Mouse (Mus musculus) cerebellum, adult 9-10 months (tissue): Measurements from ENCODE around the gene Slc4a7.

Source experiments
- DNase-seq: peaks from one replicate; pipeline ENCODE4 v3.0.0; 2022

Gene Slc4a7

DNA sequence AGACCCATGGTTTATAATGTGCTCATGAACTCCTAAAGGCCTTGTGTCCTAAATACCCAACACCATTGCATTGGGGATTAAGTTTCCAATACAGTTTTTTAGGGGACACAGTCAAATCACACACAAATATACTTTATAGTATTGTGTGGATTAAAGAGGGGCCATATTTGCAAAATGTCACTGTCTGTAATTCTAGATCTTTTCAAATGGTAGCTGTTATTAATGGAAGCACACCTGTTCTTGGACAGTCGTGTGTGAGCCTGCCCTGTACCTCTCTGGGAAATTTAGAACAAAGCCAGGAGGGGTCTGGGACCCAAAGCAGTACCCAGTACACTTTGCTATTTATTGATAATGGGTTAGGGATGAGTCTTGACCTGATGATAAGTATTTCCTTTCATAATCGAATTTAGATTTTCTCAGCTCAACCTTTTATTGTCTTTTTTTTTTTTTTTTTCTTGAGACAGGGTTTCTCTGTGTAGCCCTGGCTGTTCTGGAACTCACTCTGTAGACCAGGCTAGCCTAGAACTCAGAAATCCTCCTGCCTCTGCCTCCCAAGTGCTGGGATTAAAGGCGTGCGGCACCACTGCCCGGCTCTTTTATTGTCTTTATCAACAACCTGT lies at the start of gene Slc4a7:
Slc4a7 (plus strand) TSS at position 570 of the 620 bp plus-strand sequence.
- no peak for DNase-seq

DNA sequence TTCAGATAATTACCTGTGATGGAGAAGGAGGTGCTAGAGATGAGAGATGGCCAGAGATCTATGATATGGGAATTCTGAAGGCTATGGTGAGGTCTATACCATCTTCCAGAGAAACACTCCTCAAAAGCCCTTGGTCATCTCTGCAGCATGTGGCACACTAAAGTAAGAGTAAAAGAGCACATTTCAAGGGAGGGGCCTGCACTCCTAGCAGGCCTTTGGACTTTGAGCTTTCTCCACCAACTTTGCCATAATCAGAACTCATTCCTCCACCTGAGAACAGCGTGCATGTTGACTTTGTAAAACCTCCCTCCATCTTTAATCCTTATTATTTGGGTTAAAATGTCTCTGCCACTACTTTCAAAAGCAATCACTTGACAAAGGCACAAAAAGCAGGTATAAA lies 31.5 kb upstream of the Slc4a7 start:
- no peak for DNase-seq

DNA sequence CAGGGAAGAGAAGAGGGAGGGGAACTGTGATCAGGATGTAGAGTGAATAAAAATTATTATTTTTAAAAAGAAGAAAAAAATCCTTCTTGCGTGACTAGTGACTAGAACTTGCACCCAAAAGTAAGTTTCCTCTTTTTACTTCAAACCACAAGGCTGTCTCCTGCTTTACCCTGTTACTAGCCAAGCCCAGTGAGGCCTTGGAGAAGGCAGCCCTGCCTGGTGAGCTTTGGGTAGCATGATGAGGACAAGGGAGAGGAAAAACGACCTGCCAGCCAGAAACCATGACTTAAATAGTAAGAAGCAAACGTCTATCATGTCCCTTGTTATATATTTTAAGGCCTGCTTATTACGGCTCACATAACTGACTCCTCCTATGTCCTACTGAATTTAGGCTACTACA lies 20.5 kb upstream of the Slc4a7 start:
- DNase-seq: no peak

DNA sequence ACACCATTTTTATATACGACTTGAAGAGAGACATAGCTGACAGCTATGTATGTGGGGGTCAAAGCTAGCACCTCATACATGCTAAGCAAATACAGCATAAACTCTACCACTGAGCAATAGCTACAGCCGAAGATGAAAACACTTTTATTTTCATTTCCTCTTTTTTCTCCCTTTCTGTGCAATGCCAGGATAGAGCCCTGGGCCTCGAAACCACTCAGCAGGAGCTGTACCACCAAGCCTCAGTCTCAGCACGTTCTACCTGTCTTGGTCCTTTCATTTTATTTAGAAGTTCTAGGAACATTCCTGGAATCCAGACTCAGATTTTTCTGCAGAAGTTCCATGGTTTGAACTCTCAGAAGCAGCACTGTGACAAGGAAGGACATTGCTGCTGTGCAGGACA lies 17.3 kb upstream of the Slc4a7 start:
- DNase-seq: no peak

DNA sequence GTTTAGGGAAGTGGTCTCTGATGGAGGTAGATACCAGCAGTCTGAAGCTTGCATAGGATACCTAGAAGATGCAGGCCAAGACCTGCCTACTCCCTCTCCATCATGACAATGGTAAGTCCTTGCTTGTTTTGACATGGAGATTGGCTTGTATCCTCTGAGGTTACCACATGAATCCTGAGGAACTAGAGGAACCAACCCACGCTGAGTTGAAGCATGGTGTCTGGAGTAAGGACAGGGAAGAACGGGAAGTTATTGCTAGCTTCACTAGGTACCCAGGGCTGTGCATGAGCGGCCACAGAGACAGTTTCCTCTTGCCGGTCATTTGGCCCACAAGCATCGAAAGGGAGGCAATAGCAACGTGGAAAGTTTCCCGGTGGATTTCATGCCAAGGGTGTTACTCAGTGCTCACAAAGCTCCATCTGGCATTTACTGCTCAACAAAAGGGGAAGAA lies 16.0 kb upstream of the Slc4a7 start:
- DNase-seq: peak; percentile 57

DNA sequence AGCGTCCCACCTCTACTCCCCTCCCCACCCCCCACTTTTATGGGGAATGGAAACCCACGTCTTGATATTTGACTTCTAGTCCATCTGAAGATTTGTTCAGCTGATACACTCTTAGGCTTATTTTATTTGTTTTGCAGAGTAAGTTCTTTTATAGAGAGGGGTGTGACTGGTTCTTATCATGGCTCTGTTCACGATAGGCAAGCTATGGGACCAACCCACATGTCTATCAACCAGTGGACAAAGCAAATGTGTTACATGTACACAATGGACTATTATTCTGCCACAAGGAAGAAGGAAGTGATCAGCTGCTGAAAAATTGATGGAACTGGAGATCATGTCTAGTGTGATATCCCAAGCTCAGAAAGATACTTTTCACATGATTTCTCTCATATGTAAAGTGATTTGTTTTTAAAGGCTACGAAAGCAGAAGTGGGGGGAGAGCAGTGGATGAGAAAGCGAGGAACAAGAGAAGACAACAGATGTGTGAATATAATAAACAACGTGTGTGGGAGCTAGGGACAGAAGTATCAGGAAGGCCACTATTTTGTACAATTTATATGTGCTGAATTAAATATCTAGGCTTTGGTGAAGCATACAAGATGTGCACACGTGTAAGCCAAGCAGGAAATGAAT lies 14.7 kb upstream of the Slc4a7 start:
- no peak for DNase-seq

DNA sequence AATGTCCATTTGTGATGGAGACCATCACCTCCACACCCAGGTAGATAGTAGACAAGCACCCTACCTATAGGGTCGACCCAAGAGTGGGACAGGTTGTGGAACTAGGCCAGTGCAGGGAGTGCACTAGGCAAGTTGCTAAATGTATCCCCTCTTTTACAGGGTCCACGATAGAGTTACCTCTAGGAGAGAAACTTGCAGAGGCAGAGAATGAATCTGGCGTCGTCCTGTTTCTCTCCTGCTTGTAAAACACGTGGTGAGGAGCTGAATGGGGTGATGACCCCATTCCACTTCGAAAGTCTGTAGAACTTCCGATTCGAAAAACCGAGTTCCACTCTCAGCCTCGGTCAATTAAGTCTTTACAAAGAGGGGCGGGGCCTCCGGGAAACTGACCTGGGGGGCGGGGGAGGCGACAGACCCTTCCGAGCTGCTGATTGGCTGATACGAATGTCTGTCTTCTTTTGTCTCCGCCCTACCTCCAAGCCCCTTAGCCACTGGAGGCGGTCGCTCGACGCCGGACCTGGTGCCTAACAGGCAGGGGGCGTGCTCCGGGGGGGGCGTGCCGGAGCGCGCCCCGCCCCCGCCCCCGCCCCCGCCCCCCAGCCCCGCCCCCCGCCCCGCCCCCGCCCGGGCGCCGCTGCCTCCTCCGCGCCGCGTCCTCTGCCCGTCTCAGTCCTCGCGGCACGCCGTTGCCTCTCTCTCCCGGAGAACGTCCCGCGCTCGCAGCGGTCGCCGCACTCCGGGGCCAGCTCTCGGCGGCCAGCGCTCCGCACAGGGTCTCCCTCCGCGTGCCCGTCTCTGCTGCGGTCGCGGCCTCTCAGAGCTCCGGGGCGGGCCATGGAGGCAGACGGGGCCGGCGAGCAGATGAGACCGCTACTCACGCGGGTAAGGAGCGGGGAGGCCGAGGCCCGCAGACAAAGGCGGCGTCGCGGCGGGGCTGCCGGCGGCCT lies 593 bp downstream of the Slc4a7 start:
- peak; percentile 90 for DNase-seq

DNA sequence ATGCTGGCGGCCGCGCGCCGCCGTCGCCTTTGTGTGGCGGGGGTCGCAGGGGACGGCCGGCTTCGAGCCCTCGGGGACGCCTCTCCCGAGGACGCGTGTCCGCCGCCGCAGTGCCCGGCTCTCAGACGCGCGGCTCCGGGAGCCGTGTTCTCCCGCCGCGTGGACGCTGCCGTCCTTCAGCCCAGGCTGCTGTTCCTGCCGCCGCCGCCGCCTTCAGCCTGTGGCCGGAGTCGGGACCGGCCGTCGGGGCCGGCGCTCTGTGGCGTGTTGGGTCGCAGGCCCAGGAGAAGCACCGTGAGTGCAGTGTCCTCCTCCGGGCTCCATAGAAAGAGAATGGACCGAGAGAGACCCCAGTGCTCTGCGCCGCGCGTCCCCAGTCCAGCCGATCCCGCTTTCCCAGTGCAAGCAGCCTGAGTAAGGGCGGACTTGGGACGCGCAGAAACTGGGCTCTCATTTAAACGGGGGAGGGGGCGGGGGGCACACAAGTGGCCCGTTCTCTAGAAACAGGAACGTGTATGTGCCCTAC lies 1.3 kb downstream of the Slc4a7 start:
- peak; percentile 50 for DNase-seq

DNA sequence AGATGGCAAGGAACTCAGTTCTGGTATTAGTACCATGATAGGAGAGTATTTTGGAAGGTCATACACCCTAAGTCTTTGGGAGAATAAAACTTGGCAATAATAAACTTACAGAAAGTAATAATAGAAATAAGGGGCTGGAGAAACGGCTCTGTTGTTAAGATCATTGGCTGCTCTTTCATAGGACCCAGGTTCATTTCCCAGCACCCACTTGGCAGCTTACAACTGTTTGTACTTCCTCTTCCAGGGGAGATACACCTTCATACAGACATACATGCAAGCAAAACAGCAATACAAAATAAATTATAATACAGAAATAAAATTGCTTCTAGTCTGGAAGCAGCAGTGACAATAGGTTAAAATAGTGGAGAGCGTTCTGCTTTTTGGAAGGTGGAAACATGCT lies 2.6 kb downstream of the Slc4a7 start:
- DNase-seq: no peak

DNA sequence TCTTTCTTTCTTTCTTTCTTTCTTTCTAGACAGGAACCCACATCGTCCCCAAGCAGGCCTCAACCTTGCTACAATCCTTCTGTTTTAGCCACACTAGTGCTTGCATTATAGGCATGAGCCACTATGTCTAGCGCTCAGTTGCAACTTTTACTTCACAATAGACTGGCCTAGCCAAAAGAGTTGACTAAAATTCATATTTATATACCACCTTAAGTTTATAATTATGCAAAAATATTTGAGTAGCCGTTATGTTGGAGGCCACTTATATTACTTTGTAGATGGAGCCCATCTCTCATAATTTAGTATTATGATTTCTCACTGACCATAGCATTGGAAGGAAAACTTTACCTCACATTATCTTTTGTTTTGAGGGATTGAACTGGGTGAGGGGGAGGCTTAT lies 3.0 kb downstream of the Slc4a7 start:
- DNase-seq: no peak

DNA sequence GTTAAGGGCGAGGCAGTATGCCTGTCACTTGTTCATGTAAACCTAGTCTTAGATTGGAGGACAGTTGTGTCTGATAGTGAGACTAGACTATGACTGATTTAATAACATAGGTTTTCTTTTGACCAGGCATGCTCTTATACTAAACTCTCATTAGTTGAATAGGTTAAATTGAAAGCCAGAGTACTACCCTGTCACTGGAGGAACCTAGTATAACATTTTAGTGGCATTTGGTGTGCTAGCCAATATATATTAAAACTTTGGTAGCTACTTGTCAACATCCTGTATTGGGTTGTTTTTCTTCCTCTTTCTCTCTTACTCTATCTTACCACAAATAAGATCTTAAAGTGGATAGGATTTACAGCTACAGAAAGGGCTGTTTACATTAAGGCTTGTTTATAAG lies 4.3 kb downstream of the Slc4a7 start:
- DNase-seq: no peak

DNA sequence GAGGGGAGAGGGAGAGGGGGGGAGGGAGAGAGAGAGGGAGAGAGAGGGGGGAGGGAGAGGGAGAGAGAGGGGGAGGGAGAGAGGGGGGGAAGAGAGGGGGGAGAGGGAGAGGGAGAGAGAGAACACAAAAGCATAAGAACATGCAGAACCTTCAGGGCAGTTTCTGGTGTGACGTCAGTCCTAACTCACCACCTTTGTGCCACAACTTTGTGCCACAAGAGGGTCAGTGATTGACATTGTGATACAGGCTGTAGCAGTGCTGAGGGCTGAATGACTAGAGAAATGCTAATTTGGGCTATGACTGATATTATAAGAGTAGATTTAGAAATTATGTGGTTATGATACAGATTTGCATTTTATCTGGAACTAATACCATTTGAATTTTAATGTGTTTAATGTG lies 5.0 kb downstream of the Slc4a7 start:
- DNase-seq: no peak

DNA sequence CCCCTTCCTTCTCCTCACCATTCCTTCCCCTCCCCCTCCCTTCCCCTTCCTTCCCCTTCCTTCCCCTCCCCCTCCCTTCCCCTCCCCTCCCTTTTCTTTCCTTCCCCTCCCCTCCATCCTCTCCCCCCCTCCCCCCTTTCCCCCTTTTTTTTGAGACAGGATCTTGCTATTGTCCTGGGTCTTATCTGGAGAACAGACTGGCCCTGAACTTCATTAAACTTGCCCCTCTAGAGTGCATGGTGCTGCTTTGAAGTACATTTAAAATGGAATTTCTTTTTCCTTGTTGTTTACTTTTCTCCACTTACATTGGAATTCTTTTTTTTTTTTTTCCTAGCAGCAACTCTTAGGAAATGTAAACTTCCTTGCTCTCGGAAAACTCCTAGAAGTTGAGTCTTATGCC lies 6.9 kb downstream of the Slc4a7 start:
- no peak for DNase-seq

DNA sequence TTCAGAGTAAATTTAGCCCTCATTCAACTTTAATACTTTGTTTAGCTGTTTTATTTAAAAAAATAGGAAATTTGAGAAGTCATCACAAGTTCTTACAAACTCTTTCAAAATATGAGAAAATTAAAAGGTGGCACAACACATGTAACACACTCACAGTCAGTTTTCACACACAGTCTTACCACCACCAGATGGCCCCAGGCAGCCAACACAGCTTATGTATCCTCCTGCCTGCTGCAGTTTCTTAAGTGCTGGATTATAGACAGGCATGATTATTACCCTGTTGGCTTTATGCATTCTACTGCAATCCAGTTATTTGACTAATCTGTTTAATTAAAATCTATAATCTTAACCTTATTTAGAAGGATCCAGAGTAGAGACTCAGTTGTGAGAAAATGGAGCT lies 12.1 kb downstream of the Slc4a7 start:
- no peak for DNase-seq

DNA sequence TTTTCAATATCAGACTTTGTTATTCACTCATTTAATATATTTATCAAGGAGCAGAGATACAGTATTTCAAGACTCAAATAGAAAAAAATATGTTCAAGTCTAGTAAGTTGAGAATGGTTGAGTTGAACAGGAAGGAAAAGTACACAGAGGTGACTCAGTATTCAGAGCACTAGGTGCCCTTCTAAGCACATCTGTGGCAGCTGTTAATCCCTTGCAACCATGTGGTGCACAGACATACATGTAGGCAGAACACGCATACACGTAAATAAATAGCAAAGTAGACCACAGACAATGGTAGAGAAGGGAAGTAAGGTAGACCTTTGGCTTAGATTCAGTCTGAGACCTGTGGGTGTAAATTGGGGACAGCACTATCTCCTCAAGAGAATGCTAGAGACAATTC lies 13.7 kb downstream of the Slc4a7 start:
- DNase-seq: no peak

DNA sequence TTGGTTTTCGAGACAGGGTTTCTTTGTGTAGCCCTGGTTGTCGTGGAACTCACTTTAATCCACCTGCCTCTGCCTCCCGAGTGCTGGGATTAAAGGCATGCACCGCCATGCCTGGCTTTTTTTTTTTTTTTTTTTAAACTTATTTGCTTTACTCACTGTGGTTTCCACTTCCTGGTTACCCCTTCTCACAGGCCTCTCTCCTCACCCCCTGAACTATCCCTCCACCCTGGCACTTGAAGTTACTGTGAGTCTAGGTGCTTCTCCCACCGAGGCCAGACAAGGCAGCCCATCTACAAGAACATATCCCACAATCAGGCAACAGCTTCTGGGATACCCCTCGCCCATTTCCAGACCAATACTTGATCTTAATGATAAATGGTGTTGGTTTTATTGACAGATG lies 14.8 kb downstream of the Slc4a7 start:
- DNase-seq: no peak

DNA sequence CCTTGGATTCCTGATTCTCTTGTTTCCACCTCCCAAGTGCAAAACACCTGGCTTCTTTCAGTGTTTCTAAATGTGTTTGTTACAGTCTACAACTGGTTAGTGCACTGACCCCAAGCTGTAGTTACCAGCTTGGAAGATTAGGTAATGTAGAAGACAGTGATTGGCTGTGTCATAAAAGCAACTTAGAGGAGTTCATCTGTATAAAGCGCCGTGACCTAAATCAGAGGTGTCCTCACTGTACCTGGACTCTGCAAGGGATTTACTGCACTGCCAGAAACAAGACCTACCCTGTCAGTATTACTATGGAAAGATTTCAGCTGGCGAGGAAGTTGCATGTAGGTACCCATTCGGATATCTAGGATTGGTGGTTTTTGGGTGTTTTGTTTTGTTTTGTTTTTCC lies 16.5 kb downstream of the Slc4a7 start:
- DNase-seq: no peak

DNA sequence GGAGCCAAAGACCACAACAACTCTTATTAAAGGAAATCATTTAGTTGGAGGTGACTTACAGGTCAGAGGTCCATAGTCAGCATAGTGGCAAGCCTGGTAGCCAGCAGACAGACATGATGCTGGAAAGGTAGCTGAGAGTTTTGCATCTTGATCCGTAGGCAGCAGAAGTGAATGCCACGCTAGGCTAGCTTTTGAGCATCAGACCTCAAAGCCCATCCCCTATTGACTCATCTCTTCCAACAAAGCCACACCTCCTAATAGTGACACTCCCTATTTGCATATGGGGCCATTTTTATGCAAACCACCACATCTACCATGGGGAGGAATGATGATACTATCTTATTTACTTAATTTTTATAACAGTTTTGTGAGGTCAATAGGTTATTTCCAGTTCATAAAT lies 79.1 kb downstream of the Slc4a7 start:
- no peak for DNase-seq

DNA sequence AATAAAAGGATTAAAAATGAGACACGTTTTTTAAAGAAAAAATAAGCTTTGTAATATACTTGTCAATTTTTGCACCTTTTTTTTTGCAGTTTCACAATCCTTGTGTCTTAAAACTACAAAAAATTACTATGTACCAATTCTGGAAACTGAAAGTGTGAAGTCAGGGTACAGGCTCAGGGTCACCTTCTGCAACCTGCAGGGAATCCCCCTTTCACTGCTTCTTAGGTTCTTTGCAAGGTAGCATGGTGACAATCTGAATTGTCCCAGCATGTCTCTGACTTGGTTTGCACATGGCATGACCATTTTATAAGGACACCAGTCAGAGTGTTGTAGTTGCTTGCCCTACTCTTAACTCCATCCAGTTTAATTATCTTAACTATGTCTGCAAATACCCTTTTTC lies 82.1 kb downstream of the Slc4a7 start:
- no peak for DNase-seq

DNA sequence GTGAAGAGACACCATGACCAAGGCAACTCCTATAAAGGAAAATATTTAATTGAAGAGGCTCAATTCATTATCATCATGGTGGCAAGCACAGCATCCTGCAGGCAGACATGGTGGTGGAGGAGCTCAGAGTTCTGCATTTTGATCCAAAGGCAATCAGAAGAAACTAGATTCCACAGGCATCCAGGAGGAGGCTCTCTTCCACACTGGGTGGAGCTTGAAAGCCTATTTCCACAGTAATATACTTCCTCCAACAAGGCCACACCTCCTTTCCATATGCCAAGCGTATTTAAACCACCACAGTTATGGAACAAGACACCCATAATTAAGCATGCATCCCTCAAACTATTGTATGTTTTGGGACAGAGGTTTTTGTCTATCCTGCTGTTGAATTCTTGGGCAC lies 84.9 kb downstream of the Slc4a7 start:
- no peak for DNase-seq

DNA sequence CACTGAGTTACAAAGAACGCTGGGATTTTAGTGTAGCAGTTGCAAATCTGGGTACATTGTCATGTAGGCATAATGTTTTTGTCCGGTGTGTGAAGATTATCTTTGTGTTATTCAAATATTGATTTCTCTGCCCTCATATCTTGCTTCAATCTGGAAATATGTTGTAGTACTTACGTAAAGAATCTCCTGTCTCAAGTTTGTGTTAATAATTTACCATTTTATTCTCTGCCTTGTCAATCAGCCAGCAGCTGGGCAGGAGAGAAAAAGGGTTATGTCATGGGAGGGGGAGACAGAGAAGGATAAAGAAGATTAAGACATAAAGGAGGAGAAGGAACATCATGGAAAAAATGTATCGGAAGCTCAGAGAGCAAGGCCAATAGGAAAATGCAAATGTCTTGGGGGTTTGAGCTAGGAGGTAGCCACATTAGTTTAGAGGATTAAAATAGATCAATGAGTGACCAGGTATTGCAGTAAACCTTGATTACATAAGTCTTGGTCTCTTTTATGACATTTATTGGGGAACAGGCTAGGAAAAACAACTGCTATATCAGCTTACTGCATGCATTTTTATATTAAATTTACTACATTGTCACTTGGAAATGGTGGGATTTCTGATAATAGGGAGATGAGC lies 87.9 kb downstream of the Slc4a7 start:
- DNase-seq: no peak

DNA sequence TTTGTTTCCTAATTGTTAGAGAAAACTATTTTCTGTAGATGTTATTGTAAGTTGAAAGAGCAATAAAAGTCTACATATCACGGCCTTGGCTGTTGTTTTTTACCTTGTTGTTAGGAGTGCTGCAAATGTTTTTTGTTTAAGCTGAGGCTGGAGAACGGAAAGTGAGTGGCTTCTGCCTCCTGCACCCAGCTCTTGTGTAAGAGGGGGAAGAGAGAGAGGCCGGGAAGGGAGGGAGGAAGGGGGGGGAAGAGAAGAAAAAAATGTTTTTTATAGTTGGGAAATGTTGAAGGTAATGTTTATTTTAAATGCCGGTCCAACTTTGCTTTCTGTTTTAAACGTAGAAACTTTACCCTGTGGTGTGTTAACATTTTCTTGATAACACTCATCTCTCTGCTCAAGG lies 97.8 kb downstream of the Slc4a7 start:
- DNase-seq: no peak

DNA sequence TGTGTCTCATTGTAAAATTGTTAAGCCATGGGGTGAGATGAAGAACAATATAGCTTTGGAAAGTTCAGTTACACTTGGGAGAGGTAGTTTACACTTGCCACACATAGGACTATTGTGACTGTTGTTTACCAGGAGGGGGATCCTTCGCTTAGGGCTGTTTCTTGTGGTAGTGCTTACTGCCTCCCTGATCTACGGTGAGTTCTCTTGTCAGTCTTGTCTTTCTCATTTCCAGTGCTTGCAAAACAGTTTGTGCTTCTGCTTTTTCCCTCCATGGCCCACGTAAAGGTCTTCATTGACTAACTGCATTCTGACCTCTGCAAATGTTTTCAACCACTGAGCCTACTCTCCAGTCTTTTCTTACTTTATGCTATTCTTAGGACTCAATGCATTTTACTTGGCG lies 98.3 kb downstream of the Slc4a7 start:
- DNase-seq: no peak
